Mouse (Mus musculus) liver, adult 2 months (tissue): ENCODE measurements around the gene Msi1.

Source experiments
- CTCF ChIP-seq: fragments of 200-500 bp; IDR thresholded peaks from 2 replicates; pipeline ENCODE4 v1.5.1; 2011; ENCODE audit warnings: low read depth, low read length, control low read depth
- POLR2A ChIP-seq: fragments of 200-500 bp; IDR thresholded peaks from 2 replicates; pipeline ENCODE4 v1.6.1; 2011; ENCODE audit warnings: low read length, control low read depth; ENCODE audit not compliant: insufficient read depth; ENCODE audit errors: extremely low read depth

DNA sequence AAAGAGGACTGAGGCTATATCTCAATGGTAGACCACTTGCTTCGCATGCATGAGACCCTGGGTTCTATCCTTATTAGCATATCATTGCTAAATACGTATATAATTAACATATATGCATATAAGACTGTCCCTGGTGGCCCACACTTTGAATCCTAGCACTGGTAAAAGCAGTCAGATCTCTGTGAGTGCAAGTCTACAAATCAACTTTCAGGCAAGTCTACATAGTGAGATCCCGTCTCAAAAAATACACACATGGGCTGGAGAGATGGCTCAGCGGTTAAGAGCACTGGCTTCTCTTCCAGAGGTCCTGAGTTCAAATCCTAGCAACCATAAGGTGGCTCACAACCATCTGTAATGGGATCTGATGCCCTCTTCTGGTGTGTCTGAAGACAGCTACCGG lies 61.7 kb downstream of the Msi1 start:
- no peak for TF ChIP-seq CTCF
- no peak for TF ChIP-seq POLR2A
